Mouse (Mus musculus): Measurements from ENCODE around the gene Odr4.

The Odr4 gene

DNA sequence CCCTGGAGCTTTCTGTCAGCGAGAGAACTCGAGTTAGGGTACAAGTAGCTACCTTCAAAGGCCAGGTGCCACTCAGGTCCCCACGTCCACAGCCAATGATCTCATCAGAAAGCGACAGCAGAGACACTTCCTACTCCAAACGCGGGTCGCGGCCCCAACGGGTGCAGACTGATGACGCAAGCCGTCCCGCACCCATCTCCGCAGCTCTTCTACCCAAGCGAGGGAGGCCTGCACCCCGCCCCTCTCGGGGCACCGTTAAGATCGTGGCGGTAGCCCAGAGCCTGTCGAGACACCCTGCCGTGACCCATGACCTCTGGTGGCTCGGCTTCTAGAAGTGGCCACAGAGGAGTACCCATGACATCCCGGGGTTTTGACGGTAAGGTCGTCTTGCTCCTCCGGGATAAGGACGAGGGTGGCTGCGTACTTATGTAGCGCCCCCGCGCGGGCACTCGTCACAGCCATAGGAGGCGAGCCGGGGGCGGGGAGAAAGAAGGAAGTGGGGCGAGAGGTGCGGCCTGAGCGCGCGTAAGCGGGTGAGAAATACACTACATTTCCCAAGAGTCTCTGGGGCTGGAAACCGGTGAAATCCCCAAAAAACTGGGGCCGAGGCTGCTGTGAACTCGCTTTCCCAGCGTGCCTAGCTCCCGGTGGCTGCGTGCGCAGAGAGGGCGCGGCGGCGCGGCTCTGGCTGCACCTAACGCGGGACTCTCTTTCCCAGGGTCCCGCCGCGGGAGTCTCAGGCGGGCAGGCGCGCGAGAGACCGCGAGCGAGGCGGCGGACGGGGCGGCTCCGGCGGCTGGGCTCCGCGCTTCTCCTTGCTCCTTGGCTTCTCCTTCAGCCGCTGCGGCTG lies at the start of gene Odr4, which contains the start of gene Tpr:
Gene Odr4, minus strand, starts transcription at position 443 of the 850 bp plus-strand sequence.
Gene Tpr, plus strand, starts transcription at position 201 of the 850 bp plus-strand sequence.
- DNase-seq (ENCODE audit: low spot score), result peak; percentile 99

DNA sequence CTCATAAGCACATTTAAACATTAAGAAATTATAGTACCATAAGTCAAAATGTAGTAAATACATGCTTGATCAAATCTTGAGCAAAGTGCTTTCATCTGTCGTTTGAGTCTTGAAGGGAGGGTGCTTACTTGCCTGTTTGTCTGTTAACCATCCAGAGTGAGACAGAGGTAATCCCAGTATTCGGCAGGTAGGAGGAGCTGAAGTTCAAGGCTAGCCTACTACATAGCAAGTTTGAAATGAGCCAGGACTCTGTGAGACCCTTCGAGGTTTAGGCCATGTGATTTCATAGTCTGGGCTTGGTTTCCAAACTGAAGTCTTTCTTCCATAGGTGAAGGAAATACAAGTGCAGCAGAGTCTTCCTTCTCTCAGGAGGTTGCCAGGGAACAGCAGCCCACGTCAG lies 48.9 kb upstream of the Odr4 start:
- no peak for DNase-seq (ENCODE audit: low spot score)

DNA sequence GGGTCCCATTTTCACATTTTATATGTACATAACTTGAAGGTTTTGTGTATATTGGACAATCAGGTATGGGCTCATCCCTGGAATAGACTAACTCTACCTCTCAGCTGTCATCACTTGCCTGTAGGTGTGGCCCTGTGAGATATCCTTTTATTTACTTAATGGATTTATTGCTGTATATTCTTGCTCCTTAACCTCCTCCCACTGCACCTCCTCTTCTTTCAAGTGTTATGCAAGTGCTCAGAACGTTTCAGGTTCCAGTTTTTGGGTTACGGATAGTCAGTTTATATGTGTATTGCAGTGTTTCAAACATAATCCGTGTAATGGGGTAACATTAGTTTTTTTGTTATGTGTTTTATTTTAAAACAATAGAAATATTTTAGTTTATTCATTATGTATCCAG lies 45.8 kb upstream of the Odr4 start:
- no peak for DNase-seq (ENCODE audit: low spot score)

DNA sequence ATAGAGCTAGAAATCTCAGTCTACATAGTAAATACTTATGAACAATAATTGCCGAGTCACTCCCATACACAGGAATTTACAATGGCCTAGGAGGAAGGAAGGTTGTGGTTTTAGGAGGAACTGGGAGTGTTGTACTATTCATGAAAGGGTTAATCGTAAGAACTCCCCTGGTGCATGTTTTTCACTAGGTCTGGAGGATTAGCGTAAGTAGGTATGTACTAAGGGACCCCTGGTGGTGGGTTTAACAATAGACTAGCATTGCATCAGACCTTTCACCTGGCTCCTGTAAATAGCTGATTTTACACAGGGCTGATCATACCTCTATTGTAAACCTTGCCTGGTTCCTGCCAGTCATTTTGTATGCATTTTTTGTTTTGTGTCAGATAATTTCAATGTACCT lies 33.3 kb upstream of the Odr4 start:
- DNase-seq (ENCODE audit: low spot score), result no peak

DNA sequence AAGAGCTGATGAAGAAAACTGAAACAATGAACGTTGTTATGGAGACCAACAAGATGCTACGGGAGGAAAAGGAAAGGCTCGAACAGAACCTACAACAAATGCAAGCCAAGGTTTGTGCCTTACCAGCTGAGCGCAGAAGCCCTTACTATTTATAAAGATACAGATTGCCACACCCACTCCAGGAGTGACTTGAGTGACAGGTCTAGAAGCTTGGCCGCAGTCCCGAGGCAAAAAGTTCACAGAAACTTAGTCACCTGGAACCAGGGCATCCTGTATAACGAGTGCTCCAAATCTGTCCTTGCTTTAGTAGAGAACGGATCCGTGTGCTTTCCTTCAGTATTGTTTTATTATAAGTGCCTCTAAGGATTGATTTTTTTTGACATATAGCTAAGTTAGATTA lies 32.8 kb upstream of the Odr4 start:
- no peak for DNase-seq (ENCODE audit: low spot score)

DNA sequence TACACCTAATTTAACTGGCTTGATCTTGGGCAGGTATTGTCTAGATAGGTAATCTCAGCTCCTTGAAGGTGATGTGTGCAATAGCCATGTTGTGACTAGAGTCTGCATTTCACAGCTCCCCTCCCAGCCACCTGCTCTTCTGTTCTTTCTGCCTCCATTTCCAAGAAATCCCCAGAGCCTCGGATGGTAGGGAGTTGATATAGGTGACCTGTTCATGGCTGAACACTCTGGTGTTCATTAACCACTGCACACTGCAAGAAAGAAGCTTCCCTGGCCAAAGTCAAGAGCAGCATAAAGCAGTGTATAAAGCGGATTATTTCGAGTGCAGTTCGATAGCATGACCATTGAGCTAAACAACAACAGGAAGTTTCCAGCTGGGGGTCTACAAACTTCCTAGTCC lies 25.5 kb upstream of the Odr4 start:
- DNase-seq (ENCODE audit: low spot score), result no peak

DNA sequence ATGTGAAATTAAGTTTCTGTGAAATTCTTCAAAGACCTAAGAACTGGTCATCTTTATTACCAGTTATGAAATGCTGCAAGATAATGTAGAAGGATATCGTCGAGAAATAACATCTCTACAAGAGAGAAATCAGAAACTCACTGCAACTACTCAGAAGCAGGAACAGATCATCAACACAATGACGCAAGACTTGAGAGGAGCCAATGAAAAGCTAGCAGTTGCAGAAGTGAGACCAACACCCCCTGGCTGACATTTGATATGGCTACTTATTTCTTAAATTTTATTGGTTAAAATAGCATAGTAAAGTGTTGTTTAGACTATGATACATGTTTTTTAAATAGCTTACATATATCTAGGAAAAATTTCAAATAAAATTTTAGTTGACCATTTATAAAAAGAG lies 23.1 kb upstream of the Odr4 start:
- DNase-seq (ENCODE audit: low spot score), result no peak

DNA sequence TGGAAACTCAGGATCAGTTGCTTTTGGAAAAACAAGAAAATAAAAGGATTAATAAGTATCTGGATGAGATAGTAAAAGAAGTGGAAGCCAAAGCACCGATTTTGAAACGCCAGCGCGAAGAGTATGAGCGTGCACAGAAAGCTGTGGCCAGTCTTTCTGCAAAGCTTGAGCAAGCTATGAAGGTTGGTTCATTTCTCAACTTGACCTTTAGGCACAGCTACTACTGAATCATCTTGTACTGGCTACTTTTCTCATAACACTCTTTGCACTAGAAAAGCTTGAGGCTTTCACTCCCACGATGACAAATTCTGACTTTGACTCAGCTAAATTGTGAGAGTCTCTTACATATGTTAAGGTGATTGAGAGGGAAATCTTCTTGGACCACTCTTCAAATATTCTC lies 17.1 kb upstream of the Odr4 start:
- DNase-seq (ENCODE audit: low spot score), result no peak

DNA sequence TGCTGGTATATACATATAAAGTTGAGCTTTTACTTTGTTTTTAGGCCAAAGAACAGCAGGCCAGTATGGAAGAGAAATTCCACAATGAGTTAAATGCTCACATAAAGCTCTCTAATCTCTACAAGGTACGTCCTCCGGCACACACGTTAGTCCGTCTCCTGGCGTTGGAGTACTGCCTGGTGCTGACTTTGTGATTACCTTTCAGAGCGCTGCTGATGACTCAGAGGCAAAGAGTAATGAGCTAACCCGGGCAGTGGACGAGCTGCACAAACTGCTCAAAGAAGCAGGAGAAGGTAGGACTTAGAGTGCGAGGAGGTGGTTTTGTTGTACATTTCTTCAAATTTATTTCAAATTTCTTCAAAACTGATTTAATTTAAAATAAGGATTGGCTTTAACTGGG lies 14.4 kb upstream of the Odr4 start:
- DNase-seq (ENCODE audit: low spot score), result no peak

DNA sequence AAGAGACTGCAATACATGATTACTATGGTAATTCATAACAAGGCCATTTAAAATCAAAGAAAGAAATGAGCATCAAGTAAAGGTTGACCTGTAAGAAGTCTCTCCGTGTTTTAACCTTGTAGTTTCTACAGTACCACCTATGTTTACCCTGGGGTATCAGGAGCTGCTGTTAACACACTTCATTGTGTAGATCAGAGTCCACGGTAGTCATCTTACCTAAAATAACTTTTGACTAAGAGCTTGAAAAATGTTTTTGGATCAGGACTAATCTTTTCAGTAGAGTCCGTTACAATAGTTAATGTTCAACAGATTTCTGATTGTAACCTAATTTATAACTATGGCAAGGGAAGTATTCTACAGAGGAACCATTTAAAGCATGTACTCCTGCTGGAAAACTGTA lies 11.7 kb upstream of the Odr4 start:
- no peak for DNase-seq (ENCODE audit: low spot score)

DNA sequence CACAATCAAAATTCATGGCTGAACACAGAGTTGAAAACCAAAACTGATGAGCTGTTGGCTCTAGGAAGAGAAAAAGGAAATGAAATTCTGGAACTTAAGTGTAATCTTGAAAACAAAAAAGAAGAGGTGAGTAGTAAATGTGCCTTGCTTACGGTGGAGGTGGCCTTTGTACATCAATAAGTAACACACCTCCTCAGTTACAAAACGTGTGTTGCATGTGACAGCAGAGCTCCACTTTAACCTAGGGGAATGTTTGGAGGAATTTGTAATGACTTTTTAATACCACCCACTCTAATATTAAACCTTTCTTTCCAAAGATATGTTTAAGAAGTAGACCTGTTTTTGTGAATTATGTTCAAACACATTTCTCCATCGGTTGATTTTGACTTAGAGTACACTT lies 11.0 kb upstream of the Odr4 start:
- no peak for DNase-seq (ENCODE audit: low spot score)

DNA sequence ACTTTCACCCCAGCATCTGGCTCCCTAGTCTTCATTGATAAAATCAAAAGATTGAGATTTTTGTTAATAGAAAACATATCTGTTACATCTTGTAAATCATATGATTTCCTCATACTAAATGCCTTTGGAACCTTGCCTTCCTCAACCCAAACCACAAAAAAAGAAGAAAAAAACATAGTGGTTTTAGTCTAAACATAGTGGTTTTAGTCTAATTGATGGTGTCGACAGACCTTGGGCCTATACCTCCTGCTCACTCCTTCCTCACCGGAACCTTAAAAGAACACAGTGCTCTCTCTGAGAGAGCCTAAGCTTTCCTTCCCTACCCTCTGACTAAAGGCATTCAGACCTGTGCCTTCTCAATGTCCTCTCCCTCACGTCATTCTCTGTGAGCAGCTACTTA lies 3.1 kb upstream of the Odr4 start:
- no peak for DNase-seq (ENCODE audit: low spot score)

DNA sequence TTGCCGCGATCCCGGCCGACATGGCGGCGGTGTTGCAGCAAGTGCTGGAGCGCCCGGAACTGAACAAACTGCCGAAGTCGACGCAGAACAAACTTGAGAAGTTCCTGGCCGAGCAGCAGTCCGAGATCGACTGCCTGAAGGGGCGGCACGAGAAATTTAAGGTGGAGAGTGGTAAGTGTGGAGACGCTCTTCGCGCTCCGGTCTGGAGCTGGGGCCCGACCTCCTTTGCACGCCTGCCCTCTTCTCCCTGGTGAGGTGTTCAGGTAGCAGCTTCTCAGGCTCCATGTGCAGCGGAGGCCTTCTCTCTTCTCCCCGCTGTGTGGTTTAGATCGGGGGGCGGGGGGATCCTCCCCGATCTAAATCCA lies 590 bp upstream of the Odr4 start:
- no peak for DNase-seq (ENCODE audit: low spot score)

DNA sequence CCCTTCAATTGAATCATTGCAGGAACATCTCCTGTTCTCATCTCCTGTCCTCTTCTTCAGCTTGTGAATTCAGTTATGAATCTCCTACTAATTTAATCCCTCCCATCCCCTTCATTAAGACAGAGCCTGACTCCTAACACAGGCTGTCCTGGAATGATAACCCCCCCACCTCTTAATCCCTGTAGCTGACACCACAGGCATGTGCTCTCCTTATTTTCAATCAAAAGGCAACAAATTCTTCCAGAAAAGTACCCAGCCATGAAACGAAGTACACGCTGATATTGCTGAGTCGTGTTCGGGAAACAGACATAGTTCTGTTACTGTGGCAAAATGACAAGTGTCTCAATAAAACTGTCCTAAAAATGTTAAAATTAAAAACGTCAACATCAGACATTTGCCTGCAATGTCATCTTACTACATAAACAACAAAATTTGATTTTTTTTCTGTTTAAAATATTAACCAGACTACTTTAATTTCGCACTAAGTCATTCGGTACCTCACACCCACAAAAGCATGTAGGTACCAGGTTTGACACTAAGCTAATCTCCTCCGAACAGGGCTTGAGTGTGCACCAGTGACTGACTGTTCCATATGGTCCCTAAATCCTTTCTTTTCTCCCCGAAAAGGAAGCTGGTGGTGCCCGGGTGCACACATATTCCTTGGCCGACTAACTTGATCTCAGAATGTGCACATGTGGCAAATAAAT lies 796 bp downstream of the Odr4 start:
- DNase-seq (ENCODE audit: low spot score), result no peak

DNA sequence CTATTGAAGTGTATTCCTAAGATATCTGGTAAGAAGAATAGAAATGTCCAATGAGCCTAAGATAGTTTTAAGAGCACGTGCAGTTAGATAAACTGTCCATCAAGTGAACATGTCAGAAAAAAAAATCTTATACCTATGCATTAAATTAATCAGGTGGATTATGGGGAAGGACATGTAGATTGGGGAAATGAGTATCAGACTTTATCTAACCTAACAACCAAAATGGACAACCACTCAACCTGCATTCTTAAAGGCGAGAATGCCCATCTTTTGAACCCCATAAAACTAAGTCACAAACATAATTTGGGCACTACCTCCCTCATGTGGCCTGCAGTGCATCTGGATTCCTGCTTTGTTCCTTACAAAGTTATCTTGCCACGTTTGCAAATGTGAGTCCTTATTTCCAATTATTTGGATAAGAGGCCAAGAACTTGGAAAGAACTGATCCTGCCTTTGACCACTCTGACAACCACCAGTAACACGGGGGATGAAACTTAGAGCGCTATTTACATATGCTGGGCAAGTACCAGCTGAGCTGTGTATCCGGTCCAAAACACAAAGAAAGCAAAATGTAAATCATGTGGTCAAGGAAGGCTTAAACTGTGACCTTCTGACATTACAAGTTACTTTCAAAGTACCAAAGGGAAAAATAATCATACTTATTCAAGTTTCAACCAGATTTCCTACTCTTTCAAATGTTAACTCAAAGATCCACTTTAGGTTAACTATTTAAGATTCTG lies 3.3 kb downstream of the Odr4 start:
- DNase-seq (ENCODE audit: low spot score), result no peak

DNA sequence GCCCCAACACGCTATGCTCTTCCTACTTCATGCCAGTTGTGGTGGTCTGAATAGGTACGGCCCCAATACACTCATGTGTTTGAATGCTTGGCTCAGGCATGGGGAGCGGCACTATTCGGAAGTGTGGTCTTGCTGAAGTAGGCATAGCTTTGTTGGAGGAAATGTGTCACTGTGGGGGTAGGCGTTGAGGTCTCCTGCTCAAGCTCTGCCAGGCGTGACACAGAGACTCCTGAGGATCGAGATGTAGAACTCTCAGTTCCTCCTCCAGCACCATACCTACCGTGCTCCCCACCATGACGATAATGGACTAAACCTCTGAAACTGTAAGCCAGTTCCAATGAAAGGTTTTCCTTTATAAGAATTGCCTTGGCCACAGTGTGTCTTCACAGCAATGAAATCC lies 5.3 kb downstream of the Odr4 start:
- DNase-seq (ENCODE audit: low spot score), result peak; percentile 36

DNA sequence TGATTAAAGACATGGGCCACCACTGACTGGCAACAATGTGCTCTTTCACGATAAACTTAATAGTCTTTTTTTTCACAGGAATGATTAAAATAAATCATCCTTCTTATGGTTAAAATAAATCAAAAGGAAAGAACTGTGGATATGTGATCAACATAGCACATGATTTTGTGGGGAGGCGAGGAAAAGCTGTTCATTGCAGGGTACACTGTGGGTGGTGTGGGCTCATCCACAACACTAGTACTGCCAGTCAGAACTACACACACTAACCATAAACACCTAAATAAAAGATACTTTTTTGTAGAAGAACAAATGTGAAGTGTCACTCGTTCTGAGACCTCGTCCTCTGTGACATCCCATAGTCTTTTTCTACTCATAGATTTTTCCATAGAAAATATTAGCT lies 8.7 kb downstream of the Odr4 start:
- DNase-seq (ENCODE audit: low spot score), result no peak

DNA sequence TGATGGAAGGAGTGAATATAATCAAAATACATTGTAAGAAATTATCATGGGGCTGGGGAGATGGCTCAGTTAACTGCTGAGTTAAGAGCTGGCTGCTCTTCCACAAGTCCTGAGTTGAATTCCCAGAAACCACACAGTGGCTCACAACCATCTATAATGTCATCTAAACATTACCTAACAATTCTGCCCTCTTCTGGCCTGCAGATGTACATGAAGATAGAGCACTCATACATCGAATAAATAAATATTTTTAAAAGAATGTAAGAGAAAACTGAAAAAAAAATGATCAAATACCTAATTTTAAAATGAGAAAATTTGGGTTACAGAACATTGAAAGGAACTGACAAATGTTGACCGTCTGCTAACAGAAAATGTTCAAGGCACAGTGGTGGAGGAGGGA lies 18.6 kb downstream of the Odr4 start:
- DNase-seq (ENCODE audit: low spot score), result no peak

DNA sequence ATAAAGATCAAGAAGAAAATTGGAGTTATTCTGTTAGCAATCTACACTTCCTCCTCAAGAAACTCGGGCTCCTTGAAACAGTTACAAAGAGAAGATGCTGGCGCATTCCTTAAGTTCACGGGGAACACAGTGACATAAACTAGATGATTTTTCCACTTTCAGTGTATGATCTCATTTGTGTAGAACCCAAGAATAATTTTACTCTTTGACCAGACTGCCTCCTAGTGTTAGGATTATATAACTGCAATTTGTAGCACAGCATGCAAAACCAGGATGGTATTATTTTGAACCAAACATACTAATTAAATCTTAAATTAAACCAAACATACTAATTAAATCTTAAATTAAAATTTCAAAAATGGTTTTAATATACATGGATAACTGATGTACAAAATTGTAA lies 20.0 kb downstream of the Odr4 start:
- DNase-seq (ENCODE audit: low spot score), result no peak

DNA sequence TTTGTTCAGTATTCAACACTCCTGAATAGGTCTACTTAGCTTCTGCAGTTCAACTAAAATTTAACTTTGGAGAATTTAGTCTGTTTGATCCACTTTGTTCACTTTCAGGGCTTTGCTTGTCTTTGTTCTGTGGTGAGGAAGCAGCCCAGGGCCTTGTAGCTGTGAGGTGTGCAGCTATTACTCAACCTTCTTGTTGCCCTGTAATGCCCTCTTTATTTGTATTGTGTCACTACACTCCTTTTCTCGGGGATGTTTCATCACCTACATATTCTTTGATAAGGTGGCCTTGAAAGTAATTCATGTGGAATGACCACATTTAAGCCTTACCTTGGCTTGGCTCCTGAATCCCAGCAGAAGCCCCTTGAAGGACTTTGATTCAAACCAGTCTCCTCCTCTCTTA lies 32.0 kb downstream of the Odr4 start:
- DNase-seq (ENCODE audit: low spot score), result no peak

DNA sequence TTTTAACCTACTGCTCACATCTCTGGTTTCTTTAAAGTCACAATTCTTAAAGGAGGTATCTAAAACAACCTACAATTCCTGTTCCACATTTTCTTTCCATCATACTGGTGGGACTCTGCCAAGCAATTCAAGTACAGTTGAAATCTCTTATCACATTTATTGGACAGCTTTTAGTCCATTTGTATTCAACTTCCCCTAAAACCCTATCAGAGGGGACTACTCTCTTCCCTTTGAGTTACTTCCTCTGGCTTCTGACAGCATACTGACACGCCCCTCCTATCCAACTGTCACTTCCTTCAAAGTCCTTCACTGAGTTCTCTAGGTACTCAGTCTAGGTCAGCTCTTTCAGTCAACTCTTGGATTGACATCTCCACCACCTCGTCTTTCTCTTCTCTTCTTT lies 57.8 kb downstream of the Odr4 start:
- no peak for DNase-seq (ENCODE audit: low spot score)

DNA sequence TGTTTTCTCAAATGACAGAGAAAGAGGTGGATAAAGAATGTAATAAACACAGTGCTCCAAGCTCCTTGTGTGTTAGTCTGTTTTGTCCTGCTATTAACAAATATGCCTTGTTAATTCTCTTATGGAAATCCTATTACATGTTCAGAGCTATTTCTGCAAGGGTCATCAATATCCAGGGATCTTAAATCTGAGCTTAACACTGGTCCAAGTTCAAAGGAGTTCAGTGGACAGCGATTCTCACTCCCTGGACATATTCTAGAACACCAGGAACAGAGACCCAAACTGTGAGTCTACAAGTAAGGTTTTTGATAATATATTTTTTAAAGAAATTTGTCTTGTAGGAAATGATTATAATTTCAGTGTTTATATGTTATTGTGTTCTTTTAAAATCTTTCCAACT lies 73.7 kb downstream of the Odr4 start, which contains the start of gene Pdc:
Gene Pdc, plus strand, starts transcription at position 213 of the 400 bp plus-strand sequence.
- DNase-seq (ENCODE audit: low spot score), result no peak
